Mouse (Mus musculus) kidney, embryonic 14.5 days (tissue): ENCODE measurements around the gene Cog3. TPM values are rescaled to one million over a fixed set of nuclear protein-coding genes. Genes with fewer than 3 reads are reported as not detected.
A peak's percentile ranks its signal among the peaks of the same experiment; 100 is the strongest.
"Not testable (repeated sequence)": the region's sequence is repeated elsewhere in the genome, so short reads cannot be mapped to it uniquely, and the experiment has no call there.

ENCODE experiments used
- ATAC-seq: fragments of 200-750 bp; cut with Nextera tagmentation; 2 replicates; pipeline ENCODE4 v1.8.0; 2017; ENCODE audit warnings: moderate number of reproducible peaks, mild to moderate bottlenecking, moderate TSS enrichment, moderate library complexity; ENCODE audit not compliant: low FRiP score, low TSS enrichment
- H3K27ac ChIP-seq: fragments of 300-500 bp; sonication (generic); 2 replicates; pipeline ENCODE4 v1.5.1; 2014; ENCODE audit warnings: low read depth, mild to moderate bottlenecking, low read length, moderate library complexity, mixed read lengths
- H3K27me3 ChIP-seq: fragments of 300-500 bp; sonication (generic); 2 replicates; pipeline ENCODE4 v1.6.1; 2014; ENCODE audit warnings: mild to moderate bottlenecking, low read length; ENCODE audit not compliant: control insufficient read depth, insufficient read depth
- H3K36me3 ChIP-seq: fragments of 300-500 bp; sonication (generic); 2 replicates; pipeline ENCODE4 v1.6.1; 2014; ENCODE audit warnings: low read length, mixed read lengths; ENCODE audit not compliant: control insufficient read depth, insufficient read depth
- H3K4me1 ChIP-seq: fragments of 300-500 bp; sonication (generic); 2 replicates; pipeline ENCODE4 v1.6.1; 2014; ENCODE audit warnings: low read length, mixed read lengths; ENCODE audit not compliant: control insufficient read depth, insufficient read depth
- H3K4me2 ChIP-seq: fragments of 300-500 bp; sonication (generic); replicated peaks from 2 replicates; pipeline ENCODE4 v1.6.1; 2014; ENCODE audit warnings: low read depth, mild to moderate bottlenecking, low read length
- H3K4me3 ChIP-seq: fragments of 300-500 bp; sonication (generic); 2 replicates; pipeline ENCODE4 v1.5.1; 2014; ENCODE audit warnings: mild to moderate bottlenecking, low read length
- H3K9ac ChIP-seq: fragments of 300-500 bp; sonication (generic); 2 replicates; pipeline ENCODE4 v1.6.1; 2014; ENCODE audit warnings: low read depth, mild to moderate bottlenecking, low read length, moderate library complexity
- H3K9me3 ChIP-seq: fragments of 300-500 bp; sonication (generic); 2 replicates; pipeline ENCODE4 v1.6.1; 2016; ENCODE audit warnings: low read length; ENCODE audit not compliant: control insufficient read depth
- WGBS: fragments of 180-500 bp; shearing (Covaris S2); extraction: QIAGEN DNeasy Blood & Tissue Kit; methylation state at CpG from one replicate; pipeline ENCODE4 v1.1.7; 2014; 5-methylcytosine and 5-hydroxymethylcytosine counted together
- polyA plus RNA-seq: library from polyadenylated mRNA; unstranded; fragments of >200 nt; fragmentation: Nextera tagmentation; extraction: Ambion mirVana; gene quantifications from 2 replicates; pipeline ENCODE4 v1.2.1, GENCODE M21; 2014

Cog3 gene
- polyA plus RNA-seq, 1 experiment from 2014 or later: 24.9 TPM

DNA sequence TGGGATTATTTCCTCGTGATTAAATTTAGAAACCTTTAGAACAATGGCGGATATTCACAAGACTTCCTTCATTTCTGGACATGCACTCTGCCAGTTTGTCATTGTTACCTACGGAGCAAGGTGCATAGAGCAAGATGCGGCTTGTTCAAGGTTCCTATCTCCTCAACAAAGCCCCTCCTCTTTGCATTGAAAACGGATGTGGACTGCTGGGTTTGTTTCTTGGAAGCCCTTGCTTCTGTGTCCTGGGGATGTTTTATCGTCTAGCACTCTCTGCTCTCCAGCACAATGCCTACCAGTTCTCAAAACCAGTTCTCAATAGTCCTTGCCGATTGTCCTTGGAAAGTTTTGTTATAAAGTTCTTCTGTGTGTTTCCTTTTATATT lies 33.5 kb upstream of the Cog3 start:
- H3K4me3 ChIP-seq: no peak overlapping the region; the same call in 1 of the 2 replicates
- H3K9ac ChIP-seq: no peak overlapping the region
- peaks cover 10% of the 10 kb centered on the region for H3K27me3 ChIP-seq
- no peak overlapping the region for H3K27ac ChIP-seq
- H3K4me2 ChIP-seq: peak overlapping the region; percentile 77; the same call in 1 of the 2 replicates
- H3K4me1 ChIP-seq: no peaks in the 10 kb centered on the region
- no peaks in the 10 kb centered on the region for H3K36me3 ChIP-seq
- no peak for ATAC-seq
- 38% methylated on average over 7 of the region's 7 CpGs for WGBS
- H3K9me3 ChIP-seq: no peaks in the 10 kb centered on the region

DNA sequence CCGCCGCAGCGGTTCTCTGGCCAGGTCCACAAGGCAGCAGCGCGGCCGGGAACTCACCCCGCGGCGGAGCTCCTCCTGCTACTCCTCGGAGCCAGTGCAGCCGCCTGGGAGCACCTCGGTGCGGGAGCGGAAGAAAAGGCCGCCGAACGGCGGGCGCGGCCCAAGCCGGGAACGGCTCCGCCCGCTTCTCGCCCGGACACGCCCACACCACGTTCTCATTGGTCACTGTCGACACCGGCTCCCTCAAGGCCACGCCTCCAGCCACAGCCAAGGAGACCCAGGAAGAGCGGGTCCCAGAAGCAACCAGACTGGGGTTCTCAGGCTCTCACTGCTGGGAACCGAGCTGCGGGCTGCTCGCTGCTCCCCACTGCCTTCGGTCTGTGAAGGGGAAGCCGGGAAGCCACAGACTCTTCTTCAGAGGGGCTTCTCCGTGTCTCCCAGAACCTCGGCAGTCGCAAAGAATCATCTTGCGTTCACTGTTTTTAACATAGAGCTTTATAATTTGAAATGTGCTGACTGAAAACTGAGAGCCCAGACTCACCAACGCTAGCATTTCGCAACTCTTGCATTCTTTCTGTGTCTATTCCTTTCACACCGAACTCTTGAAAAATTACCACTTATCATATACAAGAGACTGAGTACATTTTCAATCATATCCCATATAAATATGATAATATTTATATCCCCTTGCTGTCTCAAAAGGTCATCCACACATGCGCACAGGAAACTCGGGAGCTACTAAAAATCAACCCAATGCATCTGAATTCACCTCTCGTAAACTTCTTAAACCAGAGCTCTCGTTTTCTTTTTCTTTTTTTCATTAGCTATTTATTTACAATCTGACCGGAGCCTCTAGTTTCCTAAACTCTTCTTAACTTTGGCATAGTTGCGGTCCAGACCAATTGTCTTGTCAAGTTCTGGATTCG lies 32.8 kb upstream of the Cog3 start, which contains the start of gene Slc25a30:
Gene Slc25a30 (minus strand): TSS at position 170 of the 926 bp plus-strand sequence.
- H3K27ac ChIP-seq: peak within 1 kb of the TSS; percentile 49; the same call in 1 of the 2 replicates
- no peaks in the 10 kb centered on the region for H3K9me3 ChIP-seq
- peak; percentile 99 for ATAC-seq
- peaks cover 10% of the 10 kb centered on the region for H3K27me3 ChIP-seq
- H3K4me3 ChIP-seq: peak within 1 kb of the TSS; percentile 77
- no peaks in the 10 kb centered on the region for H3K4me1 ChIP-seq
- no peaks in the 10 kb centered on the region for H3K36me3 ChIP-seq
- H3K4me2 ChIP-seq: peak within 1 kb of the TSS; percentile 77
- H3K9ac ChIP-seq: peak within 1 kb of the TSS; percentile 65
- WGBS: 6% methylated on average over 48 of the region's 51 CpGs

DNA sequence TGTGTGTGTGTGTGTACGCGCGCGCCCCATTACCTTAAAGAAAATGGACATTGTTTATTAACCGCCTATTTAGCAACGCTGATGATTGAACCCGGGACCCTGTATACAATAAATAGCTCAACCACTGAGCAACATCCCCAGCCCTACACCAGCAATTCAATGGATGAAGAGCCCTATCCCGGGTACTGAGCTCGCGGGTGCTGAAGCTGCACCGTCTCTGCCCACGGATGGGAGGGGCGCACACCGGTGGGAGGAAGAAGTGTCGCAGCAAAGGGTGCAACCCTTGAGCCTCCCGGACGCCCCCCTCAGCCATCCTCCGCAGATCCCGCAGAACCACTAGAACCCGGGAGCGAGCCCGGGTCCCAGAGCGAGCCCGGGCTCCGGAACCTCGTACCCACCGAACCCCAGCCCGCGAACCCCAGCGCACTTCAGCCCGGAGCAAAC lies 32.1 kb upstream of the Cog3 start:
- Histone ChIP-seq H3K9me3 (no peaks in the 10 kb centered on the region), H3K27me3 (peaks cover 10% of the 10 kb centered on the region), H3K9ac (peak overlapping the region; percentile 65), H3K36me3 (no peaks in the 10 kb centered on the region), H3K4me2 (peak overlapping the region; percentile 77), H3K27ac (peak overlapping the region; percentile 49; the same call in 1 of the 2 replicates), H3K4me1 (no peaks in the 10 kb centered on the region), H3K4me3 (peak overlapping the region; percentile 77)
- WGBS: under 1% methylated on average over 31 of the region's 31 CpGs
- ATAC-seq: peak; percentile 66

DNA sequence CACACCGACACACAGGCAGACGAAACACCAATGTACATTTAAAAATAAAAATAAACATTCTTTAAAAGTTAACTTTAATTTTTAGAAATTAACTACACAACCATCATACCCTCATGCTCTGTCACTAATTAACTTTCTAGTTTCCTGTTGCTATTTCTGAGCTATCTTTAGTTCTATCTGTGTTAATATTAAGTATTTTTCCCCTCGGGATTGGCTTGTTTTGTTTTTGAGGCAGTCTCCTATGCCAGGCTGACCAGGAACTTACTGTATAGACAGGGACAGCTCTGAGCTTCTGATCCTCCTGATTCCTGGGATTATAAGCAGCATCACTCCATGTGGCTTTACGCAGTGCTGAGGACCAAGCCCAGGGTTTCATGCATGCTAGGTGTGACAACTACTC lies 25.6 kb upstream of the Cog3 start:
- 0 out of 2 replicates have a peak, but pooled peaks cover 2% of the 10 kb centered on the region for H3K36me3 ChIP-seq
- no peak overlapping the region for H3K4me3 ChIP-seq
- 88% methylated on average over 4 of the region's 4 CpGs for WGBS
- ATAC-seq: no peak
- H3K4me1 ChIP-seq: no peaks in the 10 kb centered on the region
- H3K27ac ChIP-seq: no peak overlapping the region
- H3K9me3 ChIP-seq: no peaks in the 10 kb centered on the region
- H3K27me3 ChIP-seq: no peaks in the 10 kb centered on the region
- H3K9ac ChIP-seq: no peak overlapping the region
- H3K4me2 ChIP-seq: no peak overlapping the region

DNA sequence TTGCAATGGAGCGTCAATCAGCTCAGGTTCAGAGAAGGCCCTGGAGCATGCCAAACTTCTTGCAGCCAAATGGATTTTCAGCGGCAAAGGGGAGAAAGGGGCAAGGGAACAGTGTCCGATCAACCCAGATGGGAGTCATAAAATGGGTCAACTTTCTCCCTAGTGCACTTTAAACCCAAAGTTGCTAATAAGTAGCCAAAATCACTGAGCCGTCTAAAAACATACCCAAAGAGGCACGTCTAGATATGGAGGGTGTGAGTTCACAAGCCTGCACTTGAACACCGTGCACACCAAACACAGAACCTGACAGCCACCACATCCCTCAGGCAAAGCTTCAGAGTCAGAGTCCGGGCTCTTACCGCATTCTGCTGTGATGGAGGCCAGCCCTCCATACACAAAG lies 22.3 kb upstream of the Cog3 start:
- H3K4me2 ChIP-seq: no peak overlapping the region
- 0 out of 2 replicates have a peak, but pooled peaks cover 2% of the 10 kb centered on the region for H3K36me3 ChIP-seq
- WGBS: 67% methylated on average over 8 of the region's 8 CpGs
- no peak overlapping the region for H3K9ac ChIP-seq
- H3K27ac ChIP-seq: no peak overlapping the region
- ATAC-seq: no peak
- no peaks in the 10 kb centered on the region for H3K9me3 ChIP-seq
- H3K27me3 ChIP-seq: no peaks in the 10 kb centered on the region
- no peak overlapping the region for H3K4me3 ChIP-seq
- 0 out of 2 replicates have a peak, but pooled peaks cover 5% of the 10 kb centered on the region for H3K4me1 ChIP-seq

DNA sequence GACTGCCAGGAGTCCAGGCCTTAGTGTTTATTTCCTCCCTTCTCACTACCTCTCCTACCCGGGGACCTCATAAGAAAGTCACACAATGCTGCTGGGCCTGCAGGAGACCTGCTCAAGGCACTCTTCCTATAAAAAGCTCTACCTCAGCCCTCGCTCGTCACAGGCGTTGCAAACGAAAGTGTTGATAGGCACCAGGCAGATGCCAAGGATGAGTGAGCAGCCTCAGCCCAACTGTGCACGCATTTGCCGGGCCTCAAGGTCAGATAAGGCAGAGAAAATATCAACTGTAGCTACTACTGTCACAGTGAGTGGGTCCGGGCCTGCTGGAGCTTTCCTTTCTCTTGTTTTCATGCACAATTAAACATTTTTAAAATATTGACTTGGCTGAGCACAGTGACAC lies 19.1 kb upstream of the Cog3 start:
- Histone ChIP-seq H3K36me3 (peaks cover 7% of the 10 kb centered on the region; the same call in 1 of the 2 replicates), H3K27me3 (no peaks in the 10 kb centered on the region), H3K9ac (no peak overlapping the region), H3K9me3 (no peaks in the 10 kb centered on the region), H3K4me3 (no peak overlapping the region), H3K4me1 (0 out of 2 replicates have a peak, but pooled peaks cover 5% of the 10 kb centered on the region), H3K27ac (no peak overlapping the region), H3K4me2 (no peak overlapping the region)
- peak; percentile 45 for ATAC-seq
- 43% methylated on average over 8 of the region's 8 CpGs for WGBS

DNA sequence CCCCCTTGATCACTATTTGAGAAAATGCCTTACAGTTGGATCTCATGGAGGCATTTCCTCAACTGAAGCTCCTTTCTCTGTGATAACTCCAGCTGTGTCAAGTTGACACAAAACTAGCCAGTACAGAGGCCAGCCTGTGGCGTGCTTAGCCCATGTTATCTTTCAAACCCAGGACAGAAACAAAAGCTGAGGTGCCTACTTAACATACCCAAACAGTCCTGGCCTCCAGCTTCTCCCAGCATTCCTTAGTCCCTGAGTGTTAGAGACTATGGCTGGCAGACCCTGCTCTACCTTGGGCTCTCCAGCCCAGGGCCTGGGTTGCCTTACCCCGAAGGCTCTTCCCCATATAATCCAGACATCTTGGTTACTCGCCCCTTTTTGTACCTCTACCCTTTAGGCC lies 18.1 kb upstream of the Cog3 start:
- ATAC-seq, H3K27ac ChIP-seq, H3K36me3 ChIP-seq, H3K27me3 ChIP-seq, H3K4me2 ChIP-seq, H3K4me3 ChIP-seq, H3K4me1 ChIP-seq, H3K9ac ChIP-seq, H3K9me3 ChIP-seq: not testable (repeated sequence)
- WGBS: 91% methylated on average over 3 of the region's 3 CpGs

DNA sequence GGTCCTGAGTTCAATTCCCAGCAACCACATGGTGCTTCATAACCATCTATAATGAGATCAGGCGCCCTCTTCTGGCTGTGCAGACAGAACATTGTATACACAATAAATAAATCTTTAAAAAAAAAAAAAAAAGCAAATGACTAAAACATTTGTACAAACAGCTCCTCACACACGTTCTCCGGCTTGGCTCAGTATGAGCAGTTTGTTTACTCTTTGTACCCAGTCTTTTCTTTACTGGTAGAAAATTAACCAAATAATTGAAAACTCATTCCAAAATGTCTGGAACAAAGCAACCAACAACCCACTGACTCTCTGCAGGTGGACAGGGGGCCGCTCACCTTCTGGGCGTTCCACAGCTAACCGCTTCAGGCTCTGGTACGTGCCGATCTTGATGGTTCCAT lies 16.8 kb upstream of the Cog3 start:
- ATAC-seq: no peak
- no peak overlapping the region for H3K9ac ChIP-seq
- WGBS: 87% methylated on average over 8 of the region's 8 CpGs
- no peak overlapping the region for H3K27ac ChIP-seq
- H3K36me3 ChIP-seq: peaks cover 11% of the 10 kb centered on the region; the same call in 1 of the 2 replicates
- H3K4me2 ChIP-seq: no peak overlapping the region
- 0 out of 2 replicates have a peak, but pooled peaks cover 5% of the 10 kb centered on the region for H3K4me1 ChIP-seq
- H3K4me3 ChIP-seq: no peak overlapping the region
- H3K27me3 ChIP-seq: no peaks in the 10 kb centered on the region
- H3K9me3 ChIP-seq: no peaks in the 10 kb centered on the region

DNA sequence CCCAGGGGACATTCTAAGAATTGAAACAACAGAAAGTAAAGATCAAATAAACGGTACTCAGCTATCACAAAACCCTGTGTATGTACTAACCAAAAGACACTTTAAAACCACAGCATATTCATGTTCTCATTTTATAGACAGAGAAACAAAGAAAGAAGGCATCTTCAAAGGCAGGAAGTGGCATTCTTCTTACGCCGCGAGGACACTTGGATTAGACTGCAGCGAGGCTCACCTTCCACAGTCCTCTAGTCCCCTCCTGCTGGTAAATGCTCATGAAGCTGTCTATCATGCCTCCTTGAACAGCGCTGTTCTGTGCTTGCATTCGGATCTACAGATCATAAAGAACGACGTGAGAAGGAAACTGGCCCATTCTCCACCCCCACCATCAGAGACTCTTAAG lies 15.0 kb upstream of the Cog3 start:
- H3K4me3 ChIP-seq: no peak overlapping the region
- H3K27ac ChIP-seq: no peak overlapping the region
- H3K9ac ChIP-seq: no peak overlapping the region
- no peak for ATAC-seq
- WGBS: 63% methylated on average over 9 of the region's 9 CpGs
- 0 out of 2 replicates have a peak, but pooled peaks cover 5% of the 10 kb centered on the region for H3K4me1 ChIP-seq
- no peak overlapping the region for H3K4me2 ChIP-seq
- H3K27me3 ChIP-seq: no peaks in the 10 kb centered on the region
- H3K9me3 ChIP-seq: no peaks in the 10 kb centered on the region
- H3K36me3 ChIP-seq: peaks cover 13% of the 10 kb centered on the region; the same call in 1 of the 2 replicates
